Mouse (Mus musculus): ENCODE data around the gene Gm44790. TPM values are rescaled to one million over a fixed set of nuclear protein-coding genes. Genes with fewer than 3 reads are reported as not detected.
A peak's percentile ranks its signal among the peaks of the same experiment; 100 is the strongest.
"Not testable (repeated sequence)": the region's sequence is repeated elsewhere in the genome, so short reads cannot be mapped to it uniquely, and the experiment has no call there.

Gene Gm44790
- total RNA-seq, 2 experiments from 2014 or later = 2.1 TPM; not detected in 1

DNA sequence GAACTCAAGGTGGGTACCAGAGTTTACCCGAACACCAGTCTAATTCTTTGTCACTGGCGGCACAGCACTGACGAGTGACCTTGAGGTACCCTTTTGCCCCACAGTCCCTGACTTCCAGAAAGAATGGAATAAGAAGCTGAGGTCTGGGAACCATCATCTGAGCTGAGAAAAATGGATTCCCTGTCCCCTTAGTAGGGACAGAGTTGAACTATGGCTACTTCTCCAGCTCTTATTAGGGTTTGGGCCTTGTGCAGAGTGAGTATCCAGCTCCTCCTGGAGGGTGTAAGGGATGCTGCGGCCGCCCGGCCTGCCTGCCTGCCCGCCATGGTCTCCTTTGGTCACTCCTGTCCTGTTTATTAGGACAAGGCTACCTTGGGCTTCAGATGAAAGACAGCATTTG, 46.6 kb downstream of the Gm44790 start:
- DNase-seq (ENCODE audit: low spot score in 2 of 2) = no peak

DNA sequence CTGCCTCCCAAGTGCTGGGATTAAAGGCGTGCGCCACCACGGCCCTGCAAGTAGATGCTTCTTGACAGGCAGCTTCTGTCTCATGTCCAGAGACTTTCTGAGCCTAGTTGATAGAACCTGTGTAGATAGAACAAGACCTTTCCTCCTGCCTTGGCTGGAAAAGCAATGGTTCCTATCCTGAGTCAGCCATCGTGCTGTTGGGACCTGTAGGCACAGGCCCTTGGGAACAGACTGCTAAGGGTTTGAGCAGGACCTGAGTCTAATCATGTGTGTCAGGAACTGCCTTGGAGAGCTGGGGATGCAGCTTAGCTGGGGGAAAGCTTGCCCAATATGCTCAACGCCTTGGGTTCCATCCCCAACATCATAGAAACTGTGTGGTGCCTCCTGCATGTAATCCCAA, 47.6 kb downstream of the Gm44790 start:
- no peak for DNase-seq (ENCODE audit: low spot score in 2 of 2)

DNA sequence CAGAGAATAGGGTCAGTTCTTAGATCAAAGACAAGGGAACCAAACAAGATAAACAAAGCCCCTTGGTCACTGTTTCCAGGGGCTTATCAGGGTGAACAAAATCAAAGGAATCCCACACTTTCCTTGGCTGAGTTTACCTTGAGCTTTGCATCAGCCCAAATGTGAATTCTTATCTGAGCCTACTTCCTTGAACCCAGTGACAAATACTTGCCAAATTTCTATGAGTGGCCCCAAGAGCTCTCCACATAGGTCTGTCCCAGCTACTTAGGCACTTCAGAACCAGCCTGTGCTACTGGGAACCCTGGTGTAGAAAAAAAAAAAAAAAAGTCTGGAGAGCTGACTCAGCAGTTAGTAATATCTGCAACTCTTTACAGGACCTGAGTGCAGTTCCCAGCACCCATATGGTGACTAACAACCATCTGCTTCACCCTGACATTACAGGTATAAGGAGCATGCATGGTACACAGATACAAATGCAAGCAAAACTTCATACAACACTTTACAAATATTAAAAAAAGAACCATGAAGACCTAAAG, 48.3 kb downstream of the Gm44790 start:
- DNase-seq (ENCODE audit: low spot score in 2 of 2) = no peak

DNA sequence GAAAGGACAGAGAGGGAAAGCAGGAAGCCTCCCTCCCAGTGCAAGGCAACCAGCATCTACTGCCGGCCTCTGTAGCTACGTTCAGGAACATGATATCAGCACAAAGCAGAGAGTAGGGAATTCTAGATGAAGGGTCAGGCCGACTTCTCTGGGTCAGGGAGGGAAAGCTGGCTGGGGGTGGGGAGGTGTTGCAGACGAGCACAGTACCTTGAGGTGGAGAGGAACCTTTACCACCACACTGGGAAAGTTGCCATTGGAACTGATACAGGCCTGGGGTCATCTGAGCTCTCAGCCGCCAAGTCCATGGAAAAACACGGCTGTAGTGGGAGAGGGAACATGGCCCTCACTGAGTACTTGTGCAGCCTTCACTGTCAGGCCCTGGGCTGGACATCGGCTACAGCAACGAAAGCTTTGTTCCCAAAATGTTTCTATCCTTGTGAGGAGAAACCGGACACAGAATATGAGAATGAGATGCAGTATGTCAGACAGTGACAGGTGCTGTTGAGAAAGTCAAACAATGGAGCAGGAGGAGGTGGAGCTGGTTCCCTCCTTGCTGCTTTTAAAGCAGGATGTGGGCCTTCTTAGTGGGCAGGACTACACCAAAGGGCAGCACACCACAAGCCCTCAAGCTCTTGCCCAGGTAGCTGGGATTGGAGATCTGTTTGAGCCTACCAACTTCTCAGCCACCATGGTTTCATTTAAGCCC, 49.2 kb downstream of the Gm44790 start:
- no peak for DNase-seq (ENCODE audit: low spot score in 2 of 2)

DNA sequence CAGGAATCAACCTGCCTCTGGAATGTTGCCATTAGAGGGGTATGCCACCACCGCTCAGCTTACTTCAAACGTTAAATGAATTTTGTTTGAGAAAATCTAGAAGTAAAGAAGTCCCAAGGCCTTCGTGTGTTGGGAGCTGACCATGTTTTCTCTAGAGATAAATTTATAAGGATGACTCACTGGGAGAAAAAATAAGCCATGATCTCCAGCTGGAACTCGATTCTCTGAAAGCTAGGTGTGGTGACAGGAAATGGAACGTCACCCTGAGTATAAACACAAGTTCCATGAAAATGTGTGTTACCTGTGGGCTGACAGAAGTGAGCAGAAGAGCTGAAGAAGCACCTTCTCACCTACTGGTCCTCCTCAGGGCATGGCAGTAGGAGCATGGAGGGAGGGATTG, 50.5 kb downstream of the Gm44790 start:
- no peak for DNase-seq (ENCODE audit: low spot score in 2 of 2)

DNA sequence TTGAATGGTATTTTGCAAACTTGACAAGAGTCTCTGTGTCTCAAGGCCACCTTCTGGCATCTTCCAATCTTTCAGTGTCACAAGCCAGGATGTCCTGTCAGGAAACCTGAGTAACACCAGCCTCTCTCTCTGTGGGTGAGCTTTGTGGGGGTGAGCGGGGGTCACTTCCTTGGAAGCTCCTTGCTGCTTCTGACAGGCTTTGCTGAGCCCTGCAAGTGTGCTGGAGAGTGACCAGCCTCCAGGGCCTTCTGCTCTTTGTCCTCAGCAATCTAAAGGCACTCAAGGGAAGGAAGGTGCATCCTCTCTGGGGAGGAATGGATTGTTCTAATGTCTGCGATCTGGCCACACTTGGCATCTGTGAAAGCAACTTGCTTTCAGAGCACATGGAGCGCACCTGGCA, 52.9 kb downstream of the Gm44790 start:
- no peak for DNase-seq (ENCODE audit: low spot score in 2 of 2)

DNA sequence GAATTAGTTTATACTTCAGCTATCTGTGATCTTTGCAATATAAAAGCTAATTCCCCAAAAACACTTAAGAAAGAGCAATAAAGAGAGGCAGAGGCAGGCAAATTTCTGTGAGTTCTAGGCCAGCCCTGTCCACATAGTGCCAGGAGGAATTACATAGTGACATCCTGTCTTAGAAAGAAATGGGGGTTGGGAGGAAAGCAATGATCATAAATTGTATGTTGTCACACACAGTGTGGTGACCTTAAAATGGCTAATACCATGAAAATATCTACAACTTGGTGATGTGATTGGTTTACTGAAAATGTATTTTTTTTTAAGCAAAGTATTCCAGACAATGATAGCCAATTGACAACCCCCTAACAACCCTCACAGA, 53.3 kb downstream of the Gm44790 start:
- DNase-seq (ENCODE audit: low spot score in 2 of 2) = no peak

DNA sequence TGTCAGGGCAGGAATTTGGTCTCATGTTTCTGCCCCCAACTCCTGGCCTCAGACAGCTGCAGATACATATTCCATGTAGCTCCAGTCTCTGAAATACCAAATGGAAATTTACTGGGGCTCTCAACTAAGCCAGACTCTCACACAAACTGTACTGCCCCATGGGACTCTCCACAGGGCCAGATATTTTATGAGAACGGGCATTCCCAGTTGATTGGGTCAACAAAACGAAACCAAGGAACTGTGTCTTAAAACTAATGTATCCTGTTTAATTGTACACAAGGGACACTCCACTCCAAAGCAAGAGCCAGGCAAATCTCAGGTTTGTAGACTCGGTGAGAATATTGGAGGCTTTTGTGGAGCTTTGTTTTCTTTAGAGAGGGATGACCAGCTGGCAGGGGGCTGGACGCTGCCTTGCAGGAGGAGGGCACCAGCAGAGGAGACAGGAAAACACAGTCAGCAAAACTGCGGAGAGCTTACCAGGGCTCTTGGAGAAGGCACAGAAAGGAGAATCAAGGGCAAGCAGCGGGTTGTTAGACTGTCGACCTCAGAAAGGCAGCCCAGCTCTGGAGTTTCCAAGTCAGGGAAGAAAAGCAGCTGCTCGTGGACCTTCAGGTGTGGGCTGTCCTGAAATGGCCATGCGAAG, 53.9 kb downstream of the Gm44790 start:
- no peak for DNase-seq (ENCODE audit: low spot score in 2 of 2)

DNA sequence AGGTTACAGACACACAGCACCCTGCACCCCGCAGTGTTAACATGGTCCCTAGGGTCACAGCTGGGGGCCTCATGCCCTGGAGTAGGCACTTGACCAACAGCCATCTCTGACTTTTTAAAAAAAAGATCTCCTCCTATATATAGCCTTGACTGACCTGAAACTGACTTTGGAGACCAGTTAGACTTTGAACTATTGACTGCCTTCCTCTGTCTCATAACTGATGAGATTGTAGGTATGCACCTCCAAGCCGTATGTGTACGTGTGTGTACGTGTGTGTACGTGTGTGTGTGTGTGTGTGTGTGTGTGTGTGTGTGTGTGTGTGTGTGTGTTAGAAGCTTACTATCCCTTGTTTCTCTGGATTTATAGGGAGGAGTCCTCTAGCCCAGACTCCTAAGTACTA, 55.4 kb downstream of the Gm44790 start:
- no peak for DNase-seq (ENCODE audit: low spot score in 2 of 2)

DNA sequence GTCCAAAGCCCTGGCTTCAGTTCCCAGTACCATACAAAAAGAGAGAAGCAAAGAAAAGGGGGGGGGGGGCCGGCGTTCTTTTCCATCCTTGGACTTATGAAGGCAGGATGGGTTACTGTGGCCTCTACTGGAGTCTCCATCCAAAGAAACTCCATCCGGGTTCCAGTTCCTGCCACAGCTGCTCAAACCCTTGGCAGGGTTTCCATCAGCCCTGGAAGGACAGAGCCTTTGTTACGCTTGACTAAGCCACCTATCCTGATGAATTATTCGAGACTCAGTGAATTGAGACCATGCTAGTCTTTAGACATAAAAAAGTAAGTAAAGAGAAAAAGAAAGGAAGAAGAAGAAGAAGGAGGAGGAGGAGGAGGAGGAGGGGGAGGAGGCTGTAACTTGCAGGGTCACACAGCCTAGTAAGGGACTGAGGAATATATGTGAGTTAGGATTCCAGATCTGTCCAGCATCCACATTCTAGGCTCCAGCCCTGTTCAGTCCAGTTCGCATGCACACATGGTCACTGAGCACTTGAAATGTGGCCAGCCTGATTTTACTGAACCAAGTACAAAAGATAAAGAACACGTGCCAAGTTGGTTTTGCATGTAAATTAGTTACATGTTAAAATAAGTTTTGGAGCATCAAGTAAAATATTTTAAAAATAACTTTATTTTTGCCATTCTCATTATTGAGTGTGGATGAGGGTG, 59.6 kb downstream of the Gm44790 start:
- no peak for DNase-seq (ENCODE audit: low spot score in 2 of 2)

DNA sequence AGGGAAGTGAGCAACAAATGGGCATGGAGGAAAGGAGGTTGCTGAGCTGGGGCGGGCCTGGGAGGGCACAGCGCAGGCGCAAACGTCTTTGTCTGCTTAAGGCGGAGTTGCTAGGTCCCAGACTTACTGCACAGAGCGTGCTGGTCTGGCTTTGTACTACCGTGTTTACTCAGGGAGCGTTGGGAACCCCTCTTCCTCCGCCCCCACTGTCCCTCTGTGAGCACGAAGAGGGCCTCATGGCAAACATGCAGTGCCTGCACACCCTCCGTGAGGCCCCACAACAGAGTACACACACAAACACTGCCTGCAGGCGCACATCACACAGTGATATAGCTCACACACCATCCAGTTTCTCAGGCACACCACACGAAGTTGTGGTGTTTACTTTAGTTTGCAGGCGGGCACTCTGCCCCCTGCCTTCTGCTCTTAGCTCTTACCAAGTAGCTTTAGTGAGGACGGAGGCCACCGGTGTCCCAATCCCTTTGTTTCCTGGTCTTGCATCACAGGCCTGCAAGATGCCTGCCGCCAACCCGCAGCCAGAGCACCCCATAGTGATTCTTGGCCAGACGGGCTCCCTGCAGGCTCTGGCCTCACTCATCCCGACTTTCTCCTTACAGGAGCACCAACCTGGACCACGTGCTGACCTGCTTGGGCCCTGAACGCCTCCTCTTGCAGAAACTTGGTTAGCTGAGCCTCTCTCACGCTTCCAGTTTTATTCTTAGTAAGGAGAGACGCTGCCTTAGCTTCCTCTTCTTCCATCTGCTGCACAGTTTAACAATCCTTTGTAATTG, 61.1 kb downstream of the Gm44790 start:
- DNase-seq (ENCODE audit: low spot score in 2 of 2) = peak; percentile 55 to 57

DNA sequence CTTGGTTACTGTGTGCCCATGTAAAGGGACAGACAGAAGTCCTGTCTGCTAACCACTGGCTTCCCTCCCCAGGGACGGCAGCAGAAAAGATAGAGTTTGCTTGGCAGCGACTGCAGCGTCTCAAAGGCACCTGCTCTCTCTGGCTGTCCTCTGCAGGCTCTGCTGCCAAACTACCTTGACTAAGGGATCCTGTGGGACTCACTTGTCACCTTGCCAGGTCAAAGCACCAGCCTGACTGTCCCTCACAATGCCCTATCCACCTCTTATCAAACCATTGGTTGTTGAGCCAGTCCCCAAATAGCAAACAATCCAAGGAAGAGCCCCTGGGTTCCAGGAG, 61.7 kb downstream of the Gm44790 start:
- no peak for DNase-seq (ENCODE audit: low spot score in 2 of 2)

DNA sequence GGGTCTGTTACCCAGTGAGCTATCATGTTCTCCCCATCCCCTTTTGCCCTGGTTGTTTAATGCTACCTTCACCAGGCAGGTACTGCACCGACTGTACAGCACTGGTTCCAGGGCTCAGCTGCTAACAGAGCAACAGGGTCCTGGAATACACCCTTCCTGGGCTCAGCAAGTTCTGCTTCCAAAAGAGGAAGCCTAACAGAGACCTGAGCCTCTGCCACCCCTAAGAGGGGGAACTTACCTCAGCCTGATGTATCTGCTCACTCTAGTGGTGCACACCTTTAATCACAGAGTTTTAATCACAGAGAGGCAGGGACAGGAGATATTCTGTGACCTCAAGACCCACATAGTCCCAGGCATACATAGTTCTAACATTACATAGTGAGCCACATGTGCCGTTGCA, 63.5 kb downstream of the Gm44790 start:
- DNase-seq (ENCODE audit: low spot score in 2 of 2) = no peak

DNA sequence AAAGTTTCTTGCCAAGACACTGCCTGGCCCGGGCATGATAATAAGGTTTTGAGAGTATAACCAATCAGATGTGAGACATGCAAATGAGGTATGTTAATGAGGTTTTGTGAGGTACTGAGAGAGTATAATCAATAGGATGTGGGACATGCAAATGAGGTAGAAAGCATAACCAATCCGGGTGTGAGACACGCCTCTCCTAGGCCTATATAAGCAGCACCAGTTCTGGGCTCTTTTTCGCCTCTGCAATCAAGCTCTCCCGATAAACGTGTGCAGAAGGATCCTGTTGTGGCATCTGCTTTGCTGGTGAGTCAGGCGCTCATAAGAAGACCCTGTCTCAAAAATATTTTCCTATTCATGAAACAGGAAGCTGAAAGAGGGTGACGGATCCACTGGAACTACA, 64.0 kb downstream of the Gm44790 start:
- DNase-seq (ENCODE audit: low spot score in 2 of 2) = not testable (repeated sequence)

DNA sequence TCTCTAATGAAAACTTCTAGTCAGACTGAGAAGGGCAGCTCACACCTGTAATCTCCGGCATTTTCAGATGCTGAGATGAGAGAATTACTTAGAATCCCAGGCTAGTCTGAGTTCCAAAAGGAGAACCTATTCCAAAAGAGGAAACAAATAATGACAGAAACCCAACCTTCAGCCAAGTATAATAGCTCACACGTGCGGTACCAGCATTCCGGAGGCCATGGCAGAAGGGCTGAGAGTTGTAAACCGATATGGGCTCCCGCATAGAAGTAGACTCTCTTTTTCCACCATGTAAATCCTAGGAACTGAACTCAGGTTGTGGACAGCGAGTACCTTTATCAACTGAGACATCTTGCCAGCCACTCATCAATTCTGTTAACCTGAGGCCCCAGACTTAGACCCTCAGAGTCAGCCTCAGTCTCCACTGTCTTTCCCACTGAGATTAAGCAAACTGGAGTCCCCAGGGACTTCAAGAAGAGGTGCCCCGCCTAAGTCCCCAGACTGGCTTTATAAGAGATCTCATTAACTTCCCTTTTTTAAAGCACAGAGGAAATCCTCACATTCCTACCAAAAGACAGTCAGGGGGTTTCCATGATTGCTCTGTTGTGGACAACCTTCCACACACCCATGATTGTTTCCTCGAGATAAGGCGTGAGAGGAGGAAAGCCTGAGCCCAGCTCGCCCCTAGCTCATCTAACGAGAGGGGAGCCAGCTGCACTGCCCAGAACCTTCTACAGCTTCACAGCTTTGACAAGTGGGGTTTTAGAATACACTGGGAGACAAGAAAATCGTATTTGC, 67.2 kb downstream of the Gm44790 start:
- no peak for DNase-seq (ENCODE audit: low spot score in 2 of 2)

DNA sequence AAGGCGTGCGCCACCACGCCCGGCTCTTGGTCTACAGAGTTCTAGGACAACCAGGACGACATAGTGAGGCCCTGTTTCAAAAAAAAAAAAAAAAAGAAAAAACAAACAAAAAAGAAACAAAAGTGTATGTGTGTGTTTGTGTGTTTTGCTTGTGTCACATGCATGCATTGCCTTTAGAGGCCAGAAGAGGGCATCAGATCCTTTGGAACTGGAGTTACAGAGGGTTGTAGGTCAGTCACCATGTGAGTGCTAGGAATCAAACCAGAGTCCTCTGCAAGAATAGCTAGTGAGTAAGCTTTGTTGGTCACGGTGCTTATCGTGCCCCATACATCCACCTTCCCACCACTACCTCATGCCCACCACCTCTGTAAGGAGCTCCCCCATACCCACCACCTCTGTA, 68.3 kb downstream of the Gm44790 start:
- DNase-seq (ENCODE audit: low spot score in 2 of 2) = no peak

Other genes with a start within 250 kb of the Gm44790 start
- gene Tgfa, start 231.4 kb upstream of the Gm44790 start, total RNA-seq (2021) = 10 to 100 TPM; 10.2 to 10.4 TPM
- gene Fam136a, start 61.0 kb upstream of the Gm44790 start, total RNA-seq (2021) = 10 to 100 TPM; 84.1 to 84.5 TPM
- gene Snrpg, start 55.4 kb upstream of the Gm44790 start, total RNA-seq (2021) = 100 to 1,000 TPM; 383 to 436 TPM
- gene Pcyox1, start 29.5 kb upstream of the Gm44790 start, total RNA-seq (2021) = 100 to 1,000 TPM; 180 to 205 TPM
- gene Tia1, start 22.4 kb upstream of the Gm44790 start, total RNA-seq (2021) = 100 to 1,000 TPM; 105 to 120 TPM
- 10 to 100 TPM; 17.6 to 19.1 TPM for gene C87436, start 11.7 kb downstream of the Gm44790 start, total RNA-seq (2021)
- gene Pcbp1, start 99.7 kb downstream of the Gm44790 start, total RNA-seq (2021) = 100 to 1,000 TPM; 273 to 288 TPM
- gene Asprv1, start 201.5 kb downstream of the Gm44790 start, total RNA-seq (2021) = 1 to 10 TPM in 1 of 2 experiments, under 1 TPM in 1; 0.99 to 1.1 TPM
- gene Mxd1, start 242.5 kb downstream of the Gm44790 start, total RNA-seq (2021) = 10 to 100 TPM; 12.8 to 14.2 TPM